Mouse (Mus musculus) large intestine, adult 2 months (tissue): ENCODE measurements at regions not wholly inside any gene's neighbourhood (a gene's known extent, or its start where the extent isn't known, plus 50 kb on each side); places are given as distances from the start of the nearest gene placed in this dataset.

Source experiments
- DNase-seq: peaks from one replicate; pipeline ENCODE4 v3.0.0-alpha.2; 2012; ENCODE audit warnings: low read depth, low spot score
- WGBS: fragments of 180-500 bp; shearing (Covaris S2); methylation state at CpG from one replicate; pipeline ENCODE4 v1.1.7; 2018; 5-methylcytosine and 5-hydroxymethylcytosine counted together

DNA sequence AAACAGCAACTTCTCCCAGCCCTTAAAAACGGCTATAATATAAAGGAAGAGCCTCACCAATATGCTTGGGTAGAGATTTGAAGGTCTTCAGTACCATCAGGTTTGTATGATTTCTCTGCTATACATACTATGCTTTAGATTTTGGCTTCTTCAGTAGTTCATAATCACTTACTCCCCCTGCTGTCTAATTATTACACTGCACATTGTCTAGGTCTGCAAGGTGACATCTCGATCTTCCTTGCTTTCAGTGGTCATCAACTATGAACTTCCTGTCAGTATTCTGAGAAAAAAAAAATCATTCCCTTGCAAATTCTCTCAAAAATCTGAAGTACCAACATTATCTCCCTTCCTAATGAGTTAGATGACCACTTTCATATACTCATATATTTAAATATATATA lies 225.4 kb upstream of the Galnt5 start:
- no peak for DNase-seq
- 60% methylated on average over 2 of the region's 2 CpGs for WGBS

GRCm38 (mm10) chr2:57776154-57776553 lies 221.5 kb upstream of the Galnt5 start:
- 81% methylated on average over 5 of the region's 5 CpGs for WGBS
- DNase-seq = no peak

DNA sequence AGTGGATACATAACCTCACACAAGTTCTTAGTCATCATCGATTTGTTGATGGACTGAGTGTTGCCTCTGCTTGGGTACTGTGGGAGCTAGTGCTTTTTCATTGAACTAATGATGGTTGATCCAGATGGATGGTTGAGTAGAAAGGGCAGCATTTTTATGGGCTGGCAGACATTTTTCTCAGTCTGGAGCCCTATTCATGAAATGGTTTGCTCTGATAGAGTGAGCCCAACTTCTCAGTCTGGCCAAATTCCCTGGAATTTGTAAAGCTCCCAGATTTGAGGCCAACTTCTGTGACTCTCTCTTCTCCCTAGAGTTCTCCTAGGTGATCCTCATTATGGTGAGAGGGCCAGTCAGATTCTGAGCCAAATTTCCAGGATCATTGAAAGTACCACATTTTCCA lies 216.8 kb upstream of the Galnt5 start:
- no peak for DNase-seq
- 87% methylated on average over 1 of the region's 1 CpGs for WGBS

- DNase-seq = no peak
- WGBS = 81% methylated on average over 8 of the region's 8 CpGs
Measured at GRCm38 (mm10) chr2:57793519-57794296, 204.0 kb upstream of the Galnt5 start.

DNA sequence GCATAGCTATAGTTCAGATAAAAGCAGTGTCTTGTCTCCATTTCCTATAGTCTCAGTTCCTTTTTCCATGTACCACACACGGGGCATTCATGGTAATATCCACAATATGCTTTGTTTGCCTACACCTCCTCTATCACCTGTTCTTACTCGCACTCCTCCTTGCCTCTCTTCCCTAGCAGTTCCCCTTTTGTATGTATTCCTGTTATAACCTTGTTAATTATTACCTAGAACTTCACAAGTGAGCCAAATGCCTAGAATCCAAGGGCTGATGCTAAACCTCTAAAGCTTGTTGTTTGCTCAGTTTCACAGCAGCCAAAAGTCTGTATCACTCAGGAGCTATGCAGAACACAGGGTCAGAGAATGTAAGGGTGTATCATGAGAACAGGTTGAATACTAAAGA lies 198.4 kb upstream of the Galnt5 start:
- 17% methylated on average over 2 of the region's 2 CpGs for WGBS

DNA sequence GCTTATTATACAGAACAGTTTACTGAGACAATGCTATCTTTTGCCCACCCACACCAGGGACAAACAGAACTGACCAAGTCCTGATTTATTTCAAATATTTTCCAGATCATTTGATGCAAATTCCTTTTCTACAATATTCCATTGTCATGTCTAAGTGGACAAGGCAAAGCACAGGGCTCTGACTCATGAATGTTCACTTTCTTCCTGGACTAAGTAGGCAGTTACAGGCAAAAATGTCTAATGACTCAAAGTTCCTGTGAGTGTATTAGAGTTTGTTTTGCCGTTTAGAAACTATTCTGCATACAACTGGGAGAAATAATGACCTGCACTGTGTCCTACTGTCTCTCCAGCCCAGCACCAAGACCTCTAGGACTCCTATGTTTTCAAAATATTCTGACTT lies 189.8 kb upstream of the Galnt5 start:
- WGBS = 49% methylated on average over 1 of the region's 1 CpGs
- DNase-seq = no peak

More for the DNA sequence above, 198.4 kb upstream of the Galnt5 start:
- DNase-seq = peak; percentile 11

GRCm38 (mm10) chr2:57812996-57813395 lies 184.7 kb upstream of the Galnt5 start:
- WGBS = 73% methylated on average over 1 of the region's 1 CpGs
- DNase-seq = no peak

DNA sequence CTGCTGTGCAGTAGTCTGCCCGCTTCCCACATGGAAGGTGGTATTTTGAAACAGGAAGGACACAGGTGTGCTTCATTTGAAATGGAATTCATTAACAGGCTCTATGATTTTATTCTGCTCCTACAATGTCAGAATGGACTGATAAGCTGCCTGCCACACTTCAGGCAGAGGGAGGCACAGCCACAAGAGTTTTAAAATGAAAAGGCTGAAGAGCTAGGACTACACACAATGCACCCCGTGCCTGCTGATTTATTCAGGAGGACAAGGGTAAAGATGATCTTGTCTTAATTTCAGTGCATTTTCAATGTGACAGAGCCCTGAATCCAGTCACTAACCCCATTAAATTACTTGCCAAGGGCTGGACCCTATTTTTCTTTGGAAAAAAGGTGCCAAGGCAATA lies 177.3 kb upstream of the Galnt5 start:
- WGBS = 69% methylated on average over 2 of the region's 2 CpGs

GRCm38 (mm10) chr2:57820923-57821322 lies 176.8 kb upstream of the Galnt5 start:
- no peak for DNase-seq
- WGBS = 75% methylated on average over 1 of the region's 1 CpGs

More for the DNA sequence above, 177.3 kb upstream of the Galnt5 start:
- no peak for DNase-seq

DNA sequence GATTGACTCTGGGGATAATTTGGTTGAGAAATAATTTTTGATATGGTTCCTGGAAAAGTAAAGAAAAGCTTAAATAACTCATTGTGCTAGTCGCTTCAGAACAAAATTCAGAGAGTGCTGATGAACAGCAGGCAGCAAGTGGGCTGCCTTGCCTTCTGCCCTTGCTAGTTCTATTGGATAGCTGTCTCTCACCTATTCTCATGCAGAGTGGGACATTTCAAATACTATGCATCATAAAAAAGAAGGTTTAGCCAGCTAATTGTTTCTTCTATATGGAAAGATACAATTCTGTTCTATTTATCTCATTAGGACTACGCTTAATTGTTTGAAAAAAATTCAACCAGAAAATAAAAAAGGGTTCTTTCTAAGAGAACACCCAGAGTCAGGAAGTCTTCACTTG lies 169.4 kb upstream of the Galnt5 start:
- DNase-seq = no peak

DNA sequence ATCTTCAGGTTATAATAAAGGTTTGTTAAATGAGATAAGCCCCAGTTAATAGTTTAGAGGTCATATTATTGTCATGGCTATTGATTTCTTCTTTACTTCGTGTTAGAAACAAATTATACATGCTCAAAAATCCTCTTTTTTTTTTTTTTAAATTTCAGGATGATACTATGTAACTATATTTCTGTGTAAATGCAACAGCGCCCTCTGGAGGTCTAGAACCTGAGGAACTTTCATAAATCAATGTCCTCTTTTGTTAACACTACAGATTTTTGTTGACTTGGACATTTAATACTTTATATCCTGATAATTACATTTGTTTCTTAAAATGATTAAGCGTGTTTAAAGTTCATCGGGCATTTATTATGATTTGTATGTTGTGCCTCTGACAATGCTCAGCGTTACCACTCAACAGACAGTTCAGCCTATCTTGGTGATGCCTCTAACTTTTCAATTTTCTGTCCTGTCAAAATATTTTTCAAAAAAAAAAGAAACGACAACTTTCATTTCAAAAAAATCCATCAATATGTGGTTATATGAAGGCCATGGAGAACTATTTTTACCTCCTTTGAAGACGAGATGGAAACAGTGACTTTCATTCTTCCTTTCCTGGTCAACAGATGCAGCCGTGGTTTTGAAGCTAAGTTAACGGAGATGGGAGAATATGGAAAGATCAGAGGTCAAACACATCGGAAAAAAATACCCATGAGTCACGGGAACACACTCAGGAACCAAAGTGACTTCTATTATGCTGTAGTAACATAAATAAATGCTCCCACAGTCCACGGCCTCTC lies 164.9 kb upstream of the Galnt5 start:
- DNase-seq = peak; percentile 11
- WGBS = 37% methylated on average over 12 of the region's 12 CpGs

More for the DNA sequence above, 169.4 kb upstream of the Galnt5 start:
- 84% methylated on average over 2 of the region's 2 CpGs for WGBS

DNA sequence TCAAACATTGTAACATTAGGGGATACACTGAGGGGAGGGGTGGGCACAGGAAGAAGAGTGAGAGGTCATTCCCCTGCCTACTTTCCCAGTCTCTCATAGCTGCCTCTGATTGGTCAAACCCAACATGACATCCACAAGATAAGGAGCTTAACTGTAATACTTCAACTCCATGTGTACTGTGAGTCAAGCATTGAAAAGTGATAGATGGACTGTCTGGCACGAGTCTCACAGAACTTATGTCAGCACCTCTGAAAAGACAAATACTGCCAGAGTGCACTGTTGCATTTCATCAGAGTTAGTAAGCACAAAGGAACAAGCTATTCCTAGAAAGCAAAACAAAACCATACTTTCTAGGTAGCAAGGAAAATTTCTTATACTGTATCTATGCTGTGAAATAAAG lies 152.5 kb upstream of the Galnt5 start:
- WGBS = 41% methylated on average over 1 of the region's 1 CpGs
- DNase-seq = no peak

GRCm38 (mm10) chr2:57847707-57848106 lies 150.0 kb upstream of the Galnt5 start:
- DNase-seq = no peak
- WGBS = 47% methylated on average over 4 of the region's 4 CpGs

- 68% methylated on average over 4 of the region's 4 CpGs for WGBS
- DNase-seq = no peak
Measured at GRCm38 (mm10) chr2:57849338-57850057, 148.2 kb upstream of the Galnt5 start.

DNA sequence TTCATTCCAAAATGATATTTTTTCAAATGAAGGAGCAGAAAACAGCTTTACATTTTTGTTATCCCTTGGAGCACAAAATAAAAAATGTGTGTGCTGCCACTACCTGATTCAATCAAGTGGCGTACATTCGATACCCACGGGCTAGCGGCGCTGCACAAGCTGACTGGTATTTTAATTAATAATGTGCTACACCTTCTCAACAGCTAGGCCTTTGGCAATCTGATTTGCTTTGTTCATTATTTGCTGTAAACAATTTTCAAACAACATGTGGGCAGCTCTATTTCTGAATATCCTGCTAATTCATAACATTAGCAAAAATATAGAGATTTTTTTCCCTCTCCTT lies 147.7 kb upstream of the Galnt5 start:
- DNase-seq = no peak
- 96% methylated on average over 5 of the region's 5 CpGs for WGBS

- 73% methylated on average over 14 of the region's 14 CpGs for WGBS
- DNase-seq = no peak
Measured at GRCm38 (mm10) chr2:57856524-57857107, 141.1 kb upstream of the Galnt5 start.

- WGBS = 48% methylated on average over 1 of the region's 1 CpGs
Measured at GRCm38 (mm10) chr2:57865289-57865688, 132.4 kb upstream of the Galnt5 start.

DNA sequence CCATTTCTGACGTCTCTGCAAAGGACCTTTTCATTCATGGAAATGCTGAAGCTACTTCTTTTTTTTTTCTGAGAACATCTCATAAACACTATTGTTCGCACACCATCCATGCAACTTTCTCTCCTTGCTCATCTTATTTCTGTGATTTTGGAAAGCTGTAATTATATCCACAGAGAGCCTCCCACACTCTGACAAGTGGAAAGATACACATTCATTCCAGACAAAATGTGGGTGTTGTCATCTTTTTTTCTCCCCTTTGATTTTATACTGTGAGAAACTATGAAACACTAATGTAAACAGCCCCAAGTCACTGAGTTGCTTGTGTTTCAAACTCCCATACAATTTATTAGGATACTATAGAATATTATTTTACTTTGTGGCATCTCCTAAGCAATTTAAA lies 129.6 kb upstream of the Galnt5 start:
- DNase-seq = no peak
- WGBS = 71% methylated on average over 2 of the region's 2 CpGs

More at GRCm38 (mm10) chr2:57865289-57865688, 132.4 kb upstream of the Galnt5 start:
- DNase-seq = no peak

DNA sequence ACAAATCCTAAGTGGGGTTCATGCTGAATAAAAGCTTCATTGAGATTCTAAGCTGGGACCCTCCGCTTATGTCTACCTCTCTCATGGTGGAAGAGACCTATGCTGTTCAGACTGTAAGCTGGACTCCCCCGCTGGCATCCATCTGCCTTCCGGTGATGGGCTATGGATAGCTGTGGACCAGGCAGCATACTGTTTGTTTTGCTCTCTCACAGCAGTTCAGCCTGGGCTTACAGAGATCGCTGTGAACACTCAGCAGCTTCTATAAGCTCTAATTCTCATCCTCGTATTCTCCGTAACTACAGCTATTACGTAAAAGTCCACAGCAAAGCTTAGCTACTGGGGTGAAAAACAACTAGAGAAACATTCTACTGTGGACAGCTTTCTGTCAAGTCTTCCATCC lies 97.5 kb upstream of the Galnt5 start:
- 78% methylated on average over 7 of the region's 7 CpGs for WGBS
- no peak for DNase-seq
